Mouse (Mus musculus): ENCODE results near the gene Hoxc5. TPM values are rescaled to one million over a fixed set of nuclear protein-coding genes. Genes with fewer than 3 reads are reported as not detected.

Gene Hoxc5
- polyA plus RNA-seq, 1 experiment from 2014 or later: 20.7 TPM

GRCm38 (mm10) chr15:102972753-102973152 lies 5.5 kb downstream of the Hoxc5 start:
- peaks cover 19% of the 10 kb centered on the region for H3K27me3 ChIP-seq (replicated peaks)
- peak overlapping the region; percentile 64 for H3K4me3 ChIP-seq (replicated peaks)
- H3K9me3 ChIP-seq (replicated peaks): no peaks in the 10 kb centered on the region
- 2% methylated on average over 6 of the region's 6 CpGs for WGBS
- no peaks in the 10 kb centered on the region for H3K36me3 ChIP-seq
- peak overlapping the region; percentile 95 for H3K27ac ChIP-seq (replicated peaks)
- peak overlapping the region; percentile 70 for H3K4me2 ChIP-seq
- peaks cover 16% of the 10 kb centered on the region for H3K4me1 ChIP-seq
- no peak for ATAC-seq (ENCODE audit: low FRiP score)
- H3K9ac ChIP-seq (replicated peaks): peak overlapping the region; percentile 93

DNA sequence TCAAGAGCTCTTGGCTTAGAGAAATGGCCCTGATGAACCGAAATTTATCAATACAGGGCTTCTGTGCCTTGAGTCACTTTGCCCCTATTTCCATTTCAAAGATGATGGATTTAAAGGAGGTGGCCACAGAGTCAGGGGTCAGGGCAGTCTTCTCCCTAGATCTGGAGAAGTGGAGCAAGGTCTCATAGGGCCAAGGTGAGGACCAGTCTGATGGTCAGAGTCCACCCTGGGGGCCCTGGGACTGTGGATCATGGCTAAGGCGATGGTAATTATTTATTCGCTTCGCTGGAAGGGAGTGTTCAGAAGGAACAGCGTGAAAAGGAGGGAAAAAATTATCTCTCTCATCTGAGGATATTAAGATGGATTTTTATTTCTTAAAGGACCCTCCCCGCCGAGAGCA lies 7.8 kb downstream of the Hoxc5 start:
- Histone ChIP-seq H3K36me3 (no peaks in the 10 kb centered on the region), H3K27ac (replicated peaks) (peak overlapping the region; percentile 95), H3K27me3 (replicated peaks) (peaks cover 24% of the 10 kb centered on the region; the same call in 1 of the 2 replicates), H3K4me2 (peak overlapping the region; percentile 70), H3K9ac (replicated peaks) (peak overlapping the region; percentile 93), H3K4me1 (peaks cover 28% of the 10 kb centered on the region), H3K4me3 (replicated peaks) (peak overlapping the region; percentile 64), H3K9me3 (replicated peaks) (no peaks in the 10 kb centered on the region)
- 3% methylated on average over 7 of the region's 7 CpGs for WGBS
- no peak for ATAC-seq (ENCODE audit: low FRiP score)

DNA sequence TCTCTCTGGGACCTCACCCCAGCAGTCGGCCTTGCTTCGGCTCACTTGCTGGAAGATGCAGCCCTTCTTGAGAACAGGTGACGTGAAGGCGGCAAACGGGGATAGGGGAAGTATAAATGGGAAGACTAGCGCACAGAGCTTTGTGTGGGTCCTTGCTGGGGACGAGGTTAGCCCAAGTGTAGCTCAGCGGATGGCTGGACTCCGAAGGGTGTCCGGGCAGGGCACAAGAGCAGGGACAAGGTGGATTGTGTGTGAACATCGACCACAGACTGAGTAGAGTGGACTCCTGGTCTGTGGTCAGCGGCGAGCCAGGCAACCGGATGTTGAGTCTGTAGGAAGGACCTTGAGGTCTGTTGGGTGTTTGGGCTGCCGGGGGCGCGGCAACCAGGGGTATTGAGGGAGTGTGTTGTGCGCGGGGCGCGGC lies 8.5 kb downstream of the Hoxc5 start:
- H3K4me3 ChIP-seq (replicated peaks): peak overlapping the region; percentile 64
- H3K36me3 ChIP-seq: no peaks in the 10 kb centered on the region
- WGBS: under 1% methylated on average over 21 of the region's 21 CpGs
- H3K9me3 ChIP-seq (replicated peaks): no peaks in the 10 kb centered on the region
- H3K9ac ChIP-seq (replicated peaks): peak overlapping the region; percentile 93
- peak overlapping the region; percentile 95 for H3K27ac ChIP-seq (replicated peaks)
- H3K4me1 ChIP-seq: peaks cover 26% of the 10 kb centered on the region
- ATAC-seq (ENCODE audit: low FRiP score): no peak
- peak overlapping the region; percentile 70 for H3K4me2 ChIP-seq
- peaks cover 18% of the 10 kb centered on the region; the same call in 1 of the 2 replicates for H3K27me3 ChIP-seq (replicated peaks)

- Histone ChIP-seq H3K9me3 (replicated peaks) (no peaks in the 10 kb centered on the region), H3K27ac (replicated peaks) (peak within 1 kb of the TSS; percentile 95), H3K4me2 (peak within 1 kb of the TSS; percentile 70), H3K27me3 (replicated peaks) (peaks cover 18% of the 10 kb centered on the region; the same call in 1 of the 2 replicates), H3K4me3 (replicated peaks) (peak within 1 kb of the TSS; percentile 64), H3K4me1 (peaks cover 26% of the 10 kb centered on the region), H3K36me3 (no peaks in the 10 kb centered on the region), H3K9ac (replicated peaks) (peak within 1 kb of the TSS; percentile 93)
- no peak for ATAC-seq (ENCODE audit: low FRiP score)
- 2% methylated on average over 12 of the region's 20 CpGs for WGBS
These were observed 8.9 kb downstream of the Hoxc5 start, which contains the start of gene Hoxc9 for GRCm38 (mm10) chr15:102976171-102976570. Gene Hoxc9 (plus strand): TSS chr15:102976439.

- Histone ChIP-seq H3K4me2 (peak overlapping the region; percentile 70), H3K27ac (replicated peaks) (peak overlapping the region; percentile 95), H3K9me3 (replicated peaks) (no peaks in the 10 kb centered on the region), H3K4me1 (peaks cover 26% of the 10 kb centered on the region), H3K9ac (replicated peaks) (peak overlapping the region; percentile 93), H3K4me3 (replicated peaks) (peak overlapping the region; percentile 64), H3K27me3 (replicated peaks) (peaks cover 18% of the 10 kb centered on the region; the same call in 1 of the 2 replicates), H3K36me3 (no peaks in the 10 kb centered on the region)
- ATAC-seq (ENCODE audit: low FRiP score): peak; percentile 2; the same call in 1 of the 2 replicates
- under 1% methylated on average over 37 of the region's 37 CpGs for WGBS
These were observed 9.6 kb downstream of the Hoxc5 start for GRCm38 (mm10) chr15:102976631-102977422.

GRCm38 (mm10) chr15:102977423-102977974 lies 10.3 kb downstream of the Hoxc5 start:
- Histone ChIP-seq H3K9ac (replicated peaks) (peak overlapping the region; percentile 93), H3K4me2 (peak overlapping the region; percentile 70), H3K27ac (replicated peaks) (peak overlapping the region; percentile 95), H3K36me3 (no peaks in the 10 kb centered on the region), H3K4me3 (replicated peaks) (peak overlapping the region; percentile 64), H3K27me3 (replicated peaks) (peaks cover 18% of the 10 kb centered on the region; the same call in 1 of the 2 replicates), H3K9me3 (replicated peaks) (no peaks in the 10 kb centered on the region), H3K4me1 (peaks cover 27% of the 10 kb centered on the region)
- ATAC-seq (ENCODE audit: low FRiP score): peak; percentile 5; the same call in 1 of the 2 replicates
- 2% methylated on average over 16 of the region's 16 CpGs for WGBS

DNA sequence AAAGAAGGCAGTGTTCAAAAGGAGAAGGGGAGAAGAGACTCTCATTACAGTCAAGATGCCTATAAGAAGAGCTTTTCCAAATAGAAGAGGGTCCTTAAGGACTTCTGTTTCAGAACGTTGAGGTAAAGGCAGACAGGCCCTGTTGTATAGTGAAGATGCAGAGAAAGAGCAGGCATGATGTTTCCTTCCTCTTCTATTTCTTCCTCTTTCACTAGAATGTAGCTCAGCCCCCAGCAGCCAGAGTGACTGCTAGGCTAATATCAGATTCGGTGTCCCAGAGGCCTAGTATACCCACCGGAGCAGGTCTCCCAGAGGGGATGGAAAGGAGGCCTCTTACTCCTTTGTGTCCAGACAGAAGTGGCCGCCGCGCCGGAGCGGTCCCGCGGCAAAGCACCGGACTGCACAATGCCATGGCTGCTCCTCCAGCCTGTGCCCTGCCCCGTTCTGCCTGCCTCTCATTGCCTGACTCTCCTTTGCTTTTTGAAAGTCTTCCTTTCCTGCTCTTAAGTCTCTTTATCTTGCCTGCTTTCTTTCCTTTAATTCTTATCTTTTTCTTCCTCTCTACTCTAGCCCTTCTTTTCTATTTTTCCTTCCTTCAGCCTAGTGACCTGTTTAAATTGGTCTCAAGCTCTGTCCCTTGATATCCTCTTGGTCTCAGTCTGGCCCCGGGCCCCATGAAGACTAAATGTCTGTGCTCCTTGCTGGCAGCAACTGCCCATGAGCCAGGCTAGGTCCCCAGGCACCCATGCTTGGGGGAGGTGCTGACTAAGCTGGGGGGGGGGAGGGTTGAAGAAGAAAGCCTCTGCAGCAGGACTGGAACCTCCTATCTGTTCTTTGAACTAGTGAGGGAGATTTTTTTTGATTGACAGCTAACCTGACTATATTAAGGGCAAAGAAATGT lies 11.6 kb downstream of the Hoxc5 start:
- no peaks in the 10 kb centered on the region for H3K36me3 ChIP-seq
- H3K9me3 ChIP-seq (replicated peaks): no peaks in the 10 kb centered on the region
- 4% methylated on average over 13 of the region's 13 CpGs for WGBS
- no peak for ATAC-seq (ENCODE audit: low FRiP score)
- H3K4me1 ChIP-seq: peaks cover 37% of the 10 kb centered on the region
- peak overlapping the region; percentile 70 for H3K4me2 ChIP-seq
- H3K27ac ChIP-seq (replicated peaks): peak overlapping the region; percentile 95
- peak overlapping the region; percentile 64 for H3K4me3 ChIP-seq (replicated peaks)
- peaks cover 14% of the 10 kb centered on the region; the same call in 1 of the 2 replicates for H3K27me3 ChIP-seq (replicated peaks)
- H3K9ac ChIP-seq (replicated peaks): peak overlapping the region; percentile 93

- Histone ChIP-seq H3K27me3 (replicated peaks) (peaks cover 14% of the 10 kb centered on the region; the same call in 1 of the 2 replicates), H3K36me3 (no peaks in the 10 kb centered on the region), H3K27ac (replicated peaks) (peak overlapping the region; percentile 95), H3K9me3 (replicated peaks) (no peaks in the 10 kb centered on the region), H3K4me3 (replicated peaks) (peak overlapping the region; percentile 64), H3K4me1 (peaks cover 44% of the 10 kb centered on the region), H3K9ac (replicated peaks) (peak overlapping the region; percentile 93), H3K4me2 (peak overlapping the region; percentile 70)
- 12% methylated on average over 1 of the region's 1 CpGs for WGBS
- ATAC-seq (ENCODE audit: low FRiP score): no peak
These were observed 12.7 kb downstream of the Hoxc5 start for GRCm38 (mm10) chr15:102979936-102980335.

GRCm38 (mm10) chr15:102980352-102980751 lies 13.1 kb downstream of the Hoxc5 start:
- peak overlapping the region; percentile 93 for H3K9ac ChIP-seq (replicated peaks)
- peak overlapping the region; percentile 70 for H3K4me2 ChIP-seq
- peak overlapping the region; percentile 95 for H3K27ac ChIP-seq (replicated peaks)
- peaks cover 46% of the 10 kb centered on the region for H3K4me1 ChIP-seq
- H3K27me3 ChIP-seq (replicated peaks): peaks cover 14% of the 10 kb centered on the region; the same call in 1 of the 2 replicates
- H3K36me3 ChIP-seq: no peaks in the 10 kb centered on the region
- ATAC-seq (ENCODE audit: low FRiP score): no peak
- no peaks in the 10 kb centered on the region for H3K9me3 ChIP-seq (replicated peaks)
- H3K4me3 ChIP-seq (replicated peaks): peak overlapping the region; percentile 64
- WGBS: 3% methylated on average over 11 of the region's 11 CpGs

DNA sequence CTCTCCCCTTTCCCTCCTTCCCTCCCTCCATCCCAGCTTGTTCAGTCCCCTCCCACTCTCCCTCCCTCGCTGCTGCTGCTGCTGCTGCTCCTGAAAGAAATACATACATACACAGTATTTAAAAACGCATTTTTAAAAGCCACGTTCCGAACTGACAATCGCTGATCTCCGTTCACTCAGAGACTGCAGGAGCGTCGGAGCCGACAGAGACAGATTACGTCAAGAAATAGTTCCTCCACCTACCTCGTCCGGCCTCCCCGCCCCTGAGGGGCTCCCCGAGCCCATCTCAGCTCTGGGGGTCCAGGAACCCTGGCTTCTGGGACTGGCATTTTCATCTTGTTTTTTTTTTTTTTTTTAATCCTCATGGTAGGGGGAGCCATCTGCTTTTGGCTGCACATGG lies 13.7 kb downstream of the Hoxc5 start:
- peaks cover 52% of the 10 kb centered on the region for H3K4me1 ChIP-seq
- peaks cover 16% of the 10 kb centered on the region; the same call in 1 of the 2 replicates for H3K27me3 ChIP-seq (replicated peaks)
- no peaks in the 10 kb centered on the region for H3K36me3 ChIP-seq
- under 1% methylated on average over 14 of the region's 14 CpGs for WGBS
- H3K9me3 ChIP-seq (replicated peaks): no peaks in the 10 kb centered on the region
- H3K27ac ChIP-seq (replicated peaks): peak overlapping the region; percentile 95
- peak overlapping the region; percentile 93 for H3K9ac ChIP-seq (replicated peaks)
- H3K4me3 ChIP-seq (replicated peaks): peak overlapping the region; percentile 64
- peak overlapping the region; percentile 70 for H3K4me2 ChIP-seq
- ATAC-seq (ENCODE audit: low FRiP score): no peak

Data from neural tube, embryonic 15.5 days (tissue).